Mouse (Mus musculus) T-cell, adult 66 days (primary cell): Measurements from ENCODE around the gene Il2ra. TPM values are rescaled to one million over a fixed set of nuclear protein-coding genes. Genes with fewer than 3 reads are reported as not detected.

Source experiments
- total RNA-seq, 2 experiments: library from RNA; stranded (reverse); gene quantifications; 3 replicates in 1 of 2; 4 replicates in 1 of 2; pipeline ENCODE4 v1.2.4; 2023

The Il2ra gene
- total RNA-seq: 10 to 100 TPM; 29.8 to 30.4 TPM

DNA sequence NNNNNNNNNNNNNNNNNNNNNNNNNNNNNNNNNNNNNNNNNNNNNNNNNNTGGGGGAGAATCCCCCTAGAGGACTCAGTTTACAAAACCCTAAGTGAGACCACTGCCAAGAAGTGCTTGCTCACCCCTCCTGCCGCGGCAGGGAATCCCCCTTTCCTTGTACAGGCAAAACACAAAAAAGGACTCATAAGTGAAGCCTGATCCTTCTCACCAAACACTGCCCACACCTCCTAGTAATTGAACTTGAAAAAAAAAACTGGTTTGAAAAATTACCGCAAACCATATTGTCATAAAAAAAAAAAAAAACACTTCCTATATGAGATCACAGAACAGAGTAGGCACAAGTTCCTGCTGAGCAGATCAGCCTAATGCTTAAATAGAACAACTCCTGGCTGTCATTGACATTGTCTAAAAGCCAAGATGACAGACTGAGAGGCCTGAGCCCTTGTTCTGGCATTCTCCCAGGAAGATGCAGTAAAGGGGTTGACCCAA is at the start of gene Il2ra:
Gene Il2ra (plus strand): TSS at position 357 of the 491 bp plus-strand sequence.

DNA sequence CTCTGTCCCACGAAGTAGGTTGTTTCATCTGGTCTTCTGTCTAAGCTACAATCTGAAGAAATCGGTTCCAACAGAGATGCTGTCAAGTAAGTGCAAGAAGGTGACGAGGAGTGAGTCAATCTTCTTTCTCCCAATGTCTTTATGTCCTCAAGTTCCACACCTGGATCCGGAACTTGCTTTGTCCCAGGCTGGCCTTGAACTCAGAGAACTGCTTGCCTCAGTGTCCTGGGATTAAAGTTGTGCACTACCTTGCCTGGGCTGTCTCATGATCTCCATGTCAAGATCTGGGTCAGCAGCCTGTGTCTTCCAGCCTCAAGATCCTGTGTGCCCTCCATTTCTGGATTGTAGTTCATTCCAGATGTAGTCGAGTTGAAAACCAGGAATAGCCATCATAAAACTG is 38.6 kb upstream of the Il2ra start, which contains the start of gene Rbm17:
Gene Rbm17 (minus strand): TSS at position 101 of the 400 bp plus-strand sequence.

DNA sequence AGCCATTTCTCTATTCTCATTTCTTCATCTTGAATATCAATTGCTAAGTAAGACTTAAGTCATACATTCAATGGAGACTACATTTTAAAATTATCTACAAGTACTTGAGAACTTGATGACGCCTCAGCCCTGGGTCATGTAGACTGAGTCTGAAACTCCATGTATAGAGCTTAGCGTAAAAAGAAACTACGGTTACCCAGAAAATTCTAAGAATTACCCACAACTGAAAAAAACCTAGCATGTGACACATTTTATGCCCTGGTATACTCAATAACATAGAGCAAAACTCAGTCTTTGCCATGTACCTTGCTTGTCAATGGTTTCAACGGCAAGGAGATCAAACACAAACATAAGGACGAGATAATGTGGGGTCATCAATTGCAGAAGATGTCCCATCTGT is 16.7 kb upstream of the Il2ra start, which contains the start of gene Gm17490:
Gene Gm17490 (minus strand): TSS at position 375 of the 400 bp plus-strand sequence.

DNA sequence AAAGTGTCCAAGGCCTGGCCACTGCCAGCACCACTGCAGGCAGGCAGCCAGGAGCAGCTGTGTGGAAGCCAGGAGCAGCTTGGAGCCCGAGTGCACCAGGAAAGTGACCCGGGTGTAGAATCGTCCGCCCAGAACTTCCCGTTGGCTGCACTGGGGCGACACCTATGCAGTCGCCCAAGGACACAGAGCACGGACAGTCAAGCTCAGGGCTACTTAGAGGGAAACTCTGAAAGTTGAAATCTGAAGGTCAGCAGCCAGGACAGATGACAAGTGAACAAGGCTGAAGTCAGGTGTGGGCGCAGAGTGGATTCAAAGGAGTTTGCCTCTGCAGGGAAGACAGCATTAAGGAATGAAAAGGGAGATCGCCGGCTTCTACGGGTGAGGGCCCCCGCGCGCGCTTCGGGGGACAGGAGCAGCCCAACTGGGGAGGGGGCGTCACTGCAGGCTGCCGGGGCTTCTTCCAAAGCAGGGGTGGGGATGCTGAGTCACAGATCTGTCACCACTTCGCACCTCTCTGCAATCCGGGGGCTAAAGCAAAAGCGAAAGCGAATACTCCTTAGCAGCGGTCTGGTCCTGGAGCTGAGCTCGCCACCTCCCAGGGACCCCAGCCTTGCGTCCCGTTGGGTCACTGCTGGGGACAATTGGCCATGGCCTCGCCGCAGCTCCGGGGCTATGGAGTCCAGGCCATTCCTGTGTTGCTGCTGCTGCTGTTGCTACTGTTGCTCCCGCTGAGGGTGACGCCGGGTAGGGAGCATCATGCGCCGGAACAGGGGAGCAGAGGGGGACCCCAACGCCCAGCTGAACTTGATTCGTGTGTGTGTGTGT is 62.8 kb downstream of the Il2ra start, which contains the start of gene Il15ra:
Gene Il15ra (plus strand): TSS at position 90 of the 825 bp plus-strand sequence.

Other genes with a start within 250 kb of the Il2ra start
- gene Pfkfb3, start 88.7 kb upstream of the Il2ra start, total RNA-seq: 10 to 100 TPM; 39.2 to 39.4 TPM
- gene Rbm17, start 38.7 kb upstream of the Il2ra start, total RNA-seq: 100 to 1,000 TPM; 125 to 144 TPM
- not detected for gene Gm17490, start 16.5 kb upstream of the Il2ra start, total RNA-seq
- gene Il15ra, start 62.5 kb downstream of the Il2ra start, total RNA-seq: 10 to 100 TPM; 10.2 to 17.7 TPM
- 10 to 100 TPM; 36.0 to 46.2 TPM for gene Fbh1, start 134.8 kb downstream of the Il2ra start, total RNA-seq
- gene Ankrd16, start 135.1 kb downstream of the Il2ra start, total RNA-seq: 10 to 100 TPM; 81.1 to 82.9 TPM